Mouse (Mus musculus) kidney, adult 9 months (tissue): ENCODE results near the gene Ints1.
"Not testable (repeated sequence)": the region's sequence is repeated elsewhere in the genome, so short reads cannot be mapped to it uniquely, and the experiment has no call there.

ENCODE experiments used
- DNase-seq: peaks from one replicate; pipeline ENCODE4 v3.0.0; 2022

Ints1 gene

GRCm38 (mm10) chr5:139750535-139750934, 24.9 kb downstream of the Ints1 start:
- DNase-seq: peak; percentile 66

GRCm38 (mm10) chr5:139749413-139750125, 25.9 kb downstream of the Ints1 start:
- DNase-seq: peak; percentile 89

GRCm38 (mm10) chr5:139745771-139746170, 29.7 kb downstream of the Ints1 start:
- DNase-seq: peak; percentile 85

- DNase-seq: not testable (repeated sequence)
Measured at GRCm38 (mm10) chr5:139742640-139743039, 32.8 kb downstream of the Ints1 start.

GRCm38 (mm10) chr5:139738592-139739315, 36.7 kb downstream of the Ints1 start:
- DNase-seq: no peak

- DNase-seq: peak; percentile 88
Measured at GRCm38 (mm10) chr5:139737841-139738591, 37.5 kb downstream of the Ints1 start.

GRCm38 (mm10) chr5:139736504-139736940, 39.0 kb downstream of the Ints1 start:
- DNase-seq: no peak

GRCm38 (mm10) chr5:139735677-139736503, 39.6 kb downstream of the Ints1 start, which contains the start of gene Micall2:
TSS of gene Micall2 (minus strand) at chr5:139736336.
- peak; percentile 99 for DNase-seq

GRCm38 (mm10) chr5:139734746-139735145, 40.7 kb downstream of the Ints1 start:
- DNase-seq: no peak

GRCm38 (mm10) chr5:139734016-139734415, 41.5 kb downstream of the Ints1 start:
- DNase-seq: no peak

- peak; percentile 66 for DNase-seq
Measured at GRCm38 (mm10) chr5:139732634-139733107, 42.8 kb downstream of the Ints1 start.

- no peak for DNase-seq
Measured at GRCm38 (mm10) chr5:139730712-139731486, 44.6 kb downstream of the Ints1 start.

GRCm38 (mm10) chr5:139727261-139727660, 48.2 kb downstream of the Ints1 start:
- DNase-seq: no peak

GRCm38 (mm10) chr5:139726186-139726585, 49.3 kb downstream of the Ints1 start:
- no peak for DNase-seq

GRCm38 (mm10) chr5:139724336-139725116, 50.9 kb downstream of the Ints1 start:
- no peak for DNase-seq

GRCm38 (mm10) chr5:139723113-139723512, 52.4 kb downstream of the Ints1 start:
- no peak for DNase-seq

- no peak for DNase-seq
Measured at GRCm38 (mm10) chr5:139722709-139723108, 52.8 kb downstream of the Ints1 start.

- DNase-seq: no peak
Measured at GRCm38 (mm10) chr5:139718949-139719348, 56.5 kb downstream of the Ints1 start.

- DNase-seq: no peak
Measured at GRCm38 (mm10) chr5:139718540-139718939, 56.9 kb downstream of the Ints1 start.

- DNase-seq: peak; percentile 77
Measured at GRCm38 (mm10) chr5:139717723-139718122, 57.8 kb downstream of the Ints1 start.

- DNase-seq: no peak
Measured at GRCm38 (mm10) chr5:139706496-139706895, 69.0 kb downstream of the Ints1 start.
